Mouse (Mus musculus) MEL (cell line): ENCODE results near the gene Cdip1. TPM values are rescaled to one million over a fixed set of nuclear protein-coding genes. Genes with fewer than 3 reads are reported as not detected.

Experiments
- DNase-seq: peaks from one replicate; pipeline ENCODE4 v3.0.0; 2011; ENCODE audit warnings: low read depth, low spot score
- H3K27ac ChIP-seq: 2 replicates; pipeline ENCODE4 v1.5.1; 2012; ENCODE audit warnings: low read depth, mild to moderate bottlenecking, control low read depth, low read length, moderate library complexity; ENCODE audit not compliant: control insufficient read depth
- H3K27me3 ChIP-seq, 2 experiments: fragments of 150-350 bp in 1 of 2; sonication (generic) in 1 of 2; 2 replicates each; pipeline ENCODE4 v1.6.1; 2012; ENCODE audit warnings: low read length in 2 of 2, mild to moderate bottlenecking in 2 of 2, improper control_type of control experiment in 1 of 2, moderate library complexity in 1 of 2; ENCODE audit not compliant: insufficient read depth in 2 of 2, control insufficient read depth in 1 of 2
- H3K36me3 ChIP-seq, 2 experiments: 2 replicates each; pipeline ENCODE4 v1.6.1; 2012 to 2014; ENCODE audit warnings: low read length in 2 of 2, improper control_type of control experiment in 1 of 2, inconsistent platforms in 1 of 2, mild to moderate bottlenecking in 1 of 2; ENCODE audit not compliant: insufficient read depth in 2 of 2, control insufficient read depth in 1 of 2
- H3K4me1 ChIP-seq, 2 experiments: fragments of 150-350 bp in 1 of 2; sonication (generic) in 1 of 2; 2 replicates each; pipeline ENCODE4 v1.6.1; 2012; ENCODE audit warnings: low read length in 2 of 2, improper control_type of control experiment in 1 of 2, mild to moderate bottlenecking in 1 of 2; ENCODE audit not compliant: insufficient read depth in 2 of 2, control insufficient read depth in 1 of 2
- H3K4me3 ChIP-seq, 2 experiments: fragments of 150-350 bp in 1 of 2; sonication (generic) in 1 of 2; 2 replicates each; pipeline ENCODE4 v1.5.1; 2012; ENCODE audit warnings: low read depth in 2 of 2, low read length in 2 of 2, mild to moderate bottlenecking in 2 of 2, moderate library complexity in 2 of 2, control low read depth in 1 of 2, improper control_type of control experiment in 1 of 2; ENCODE audit not compliant: control insufficient read depth in 1 of 2, insufficient read depth in 1 of 2
- H3K79me2 ChIP-seq: 2 replicates; pipeline ENCODE4 v1.6.1; 2012; ENCODE audit warnings: mild to moderate bottlenecking, low read length, moderate library complexity; ENCODE audit not compliant: control insufficient read depth, poor library complexity, insufficient read depth
- H3K9ac ChIP-seq: 2 replicates; pipeline ENCODE4 v1.6.1; 2012; ENCODE audit warnings: low read depth, mild to moderate bottlenecking, control low read depth, low read length, moderate library complexity; ENCODE audit not compliant: control insufficient read depth, poor library complexity, severe bottlenecking
- H3K9me3 ChIP-seq: fragments of 150-350 bp; sonication (generic); replicated peaks from 2 replicates; pipeline ENCODE4 v1.6.1; 2012; ENCODE audit warnings: mild to moderate bottlenecking, low read length, improper control_type of control experiment, moderate library complexity; ENCODE audit not compliant: insufficient read depth
- CHD1 ChIP-seq: IDR thresholded peaks from 2 replicates; pipeline ENCODE4 v1.6.1; 2012; ENCODE audit warnings: low read depth, mild to moderate bottlenecking, inconsistent platforms, low read length, improper control_type of control experiment
- CTCF ChIP-seq, 3 experiments: IDR thresholded peaks in 2 of 3; conservative IDR thresholded peaks in 1 of 3; 2 replicates each; pipeline ENCODE4 v1.5.1; 2011 to 2012; ENCODE audit warnings: low read length in 3 of 3, low read depth in 2 of 3, mild to moderate bottlenecking in 2 of 3, improper control_type of control experiment in 1 of 3, inconsistent platforms in 1 of 3, mixed read lengths in 1 of 3, moderate library complexity in 1 of 3; ENCODE audit not compliant: control insufficient read depth in 1 of 3, insufficient read depth in 1 of 3, poor library complexity in 1 of 3, severe bottlenecking in 1 of 3
- E2F4 ChIP-seq: IDR thresholded peaks from 2 replicates; pipeline ENCODE4 v1.6.1; 2011; ENCODE audit warnings: low read depth, low read length, improper control_type of control experiment, borderline replicate concordance
- GATA1 ChIP-seq: IDR thresholded peaks from 2 replicates; pipeline ENCODE4 v1.6.1; 2011; ENCODE audit warnings: low read depth, low read length, improper control_type of control experiment
- HCFC1 ChIP-seq: IDR thresholded peaks from 2 replicates; pipeline ENCODE4 v1.6.1; 2012; ENCODE audit warnings: low read depth, mild to moderate bottlenecking, inconsistent platforms, low read length, improper control_type of control experiment, moderate library complexity
- MEF2A ChIP-seq: IDR thresholded peaks from 2 replicates; pipeline ENCODE4 v1.6.1; 2014; ENCODE audit warnings: low read depth, mild to moderate bottlenecking, inconsistent platforms, low read length, improper control_type of control experiment; ENCODE audit not compliant: poor library complexity, insufficient replicate concordance, severe bottlenecking; ENCODE audit errors: extremely low read depth
- MYC ChIP-seq: IDR thresholded peaks from 2 replicates; pipeline ENCODE4 v1.6.1; 2011; ENCODE audit warnings: low read depth, mild to moderate bottlenecking, low read length, improper control_type of control experiment, moderate library complexity
- NELFE ChIP-seq: IDR thresholded peaks from 2 replicates; pipeline ENCODE4 v1.6.1; 2011; ENCODE audit warnings: low read depth, low read length, improper control_type of control experiment
- POLR2AphosphoS5 ChIP-seq: IDR thresholded peaks from 2 replicates; pipeline ENCODE4 v1.6.1; 2012; ENCODE audit warnings: low read depth, borderline replicate concordance, mild to moderate bottlenecking, inconsistent platforms, low read length, moderate library complexity, mixed read lengths
- SMC3 ChIP-seq: IDR thresholded peaks from 2 replicates; pipeline ENCODE4 v1.6.1; 2011; ENCODE audit warnings: low read depth, low read length, improper control_type of control experiment
- UBTF ChIP-seq: IDR thresholded peaks from 2 replicates; pipeline ENCODE4 v1.6.1; 2012; ENCODE audit warnings: low read depth, mild to moderate bottlenecking, inconsistent platforms, low read length, improper control_type of control experiment, moderate library complexity, borderline replicate concordance; ENCODE audit not compliant: insufficient read depth
- USF2 ChIP-seq, 2 experiments: IDR thresholded peaks; 2 replicates each; pipeline ENCODE4 v1.6.1; 2011 to 2012; ENCODE audit warnings: improper control_type of control experiment in 2 of 2, low read length in 2 of 2, borderline replicate concordance in 1 of 2, inconsistent platforms in 1 of 2, low read depth in 1 of 2, mild to moderate bottlenecking in 1 of 2; ENCODE audit not compliant: insufficient read depth in 1 of 2
- polyA plus RNA-seq, 2 experiments: library from polyadenylated mRNA; stranded (reverse) in 1 of 2; unstranded in 1 of 2; fragments of >175 nt in 1 of 2; fragments of >200 nt in 1 of 2; gene quantifications; 2 replicates each; pipeline versions ENCODE4 v1.2.1 to v1.2.4; 2012; ENCODE audit warnings: low replicate concordance in 2 of 2, low read depth in 1 of 2; ENCODE audit not compliant: insufficient read length in 2 of 2, insufficient read depth in 1 of 2, missing spikeins in 1 of 2
- total RNA-seq: library from RNA; depleted of rRNA; stranded (reverse); fragments of 300-350 nt; gene quantifications from 2 replicates; pipeline ENCODE4 v1.2.3, GENCODE M21; 2012

Cdip1 gene
- total and polyA plus RNA-seq, 3 experiments = 24.8 to 97.8 (median 32.8) TPM

DNA sequence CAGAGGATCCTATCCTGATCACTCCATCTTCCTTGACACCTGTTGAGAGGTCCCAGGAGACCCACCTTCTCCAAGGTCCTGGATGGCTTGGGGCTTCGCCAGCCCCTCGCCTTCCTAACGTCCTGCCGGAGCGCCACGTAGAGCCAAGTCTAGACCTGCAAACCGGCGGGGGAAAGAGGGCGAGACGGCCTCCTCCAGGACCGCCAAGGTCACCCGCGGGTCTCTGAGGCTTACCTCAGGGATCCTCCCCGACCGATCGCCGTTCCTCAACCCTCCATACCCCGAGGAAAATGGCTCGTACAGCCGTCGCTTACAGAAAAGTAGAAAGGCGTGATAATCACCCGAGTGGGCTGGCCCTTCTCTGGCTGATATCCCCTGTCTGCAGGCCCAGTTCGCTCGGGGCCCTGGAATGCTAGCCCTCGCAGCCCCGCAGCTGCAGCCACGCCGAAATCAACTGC, 752 bp downstream of the Cdip1 start:
- peaks cover 0 to 13% of the 10 kb centered on the region in 2 experiments; a peak in 2 of 4 replicates for H3K36me3 ChIP-seq
- DNase-seq = no peak

DNA sequence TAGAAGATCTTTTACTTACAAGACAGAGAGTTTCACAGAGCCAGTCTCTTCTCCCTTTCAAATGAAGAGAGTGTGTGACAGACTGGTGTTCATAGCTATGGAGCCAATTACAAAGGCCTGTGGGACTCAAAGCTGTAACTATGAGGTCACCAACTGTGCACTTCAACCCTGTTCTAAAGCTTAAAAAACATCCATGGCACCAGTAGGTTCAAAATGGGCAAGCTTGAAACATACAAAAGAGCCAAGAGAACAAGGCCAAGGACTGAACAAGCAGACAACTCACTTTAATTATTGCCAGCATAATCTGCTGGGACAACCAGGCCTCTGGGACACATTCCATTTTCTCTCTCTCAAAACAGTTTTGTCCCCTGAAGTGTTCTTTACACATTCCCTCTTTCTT, 1.9 kb downstream of the Cdip1 start:
- TF ChIP-seq POLR2AphosphoS5 = no peak
- no peak for TF ChIP-seq MYC
- TF ChIP-seq HCFC1 = no peak
- TF ChIP-seq SMC3 = no peak
- no peak for TF ChIP-seq NELFE
- no peak for TF ChIP-seq USF2 (IDR thresholded peaks at IDR 0.05; ENCODE audit: borderline replicate concordance in 1 of 2, insufficient read depth in 1 of 2, low read depth in 1 of 2, low read length in 2 of 2)
- TF ChIP-seq GATA1 = no peak
- TF ChIP-seq E2F4 = no peak
- TF ChIP-seq MEF2A = no peak
- TF ChIP-seq, all 39 proteins: peak for 0
- Histone ChIP-seq H3K9me3 (no peaks in the 10 kb centered on the region), H3K79me2 (peaks cover 11% of the 10 kb centered on the region), H3K9ac (no peak overlapping the region), H3K36me3 (peaks cover 0 to 13% of the 10 kb centered on the region in 2 experiments; a peak in 2 of 4 replicates), H3K27me3 (no peaks in the 10 kb centered on the region), H3K4me1 (peaks cover 2 to 8% of the 10 kb centered on the region in 2 experiments; a peak in 2 of 4 replicates), H3K27ac (no peak overlapping the region), H3K4me3 (no peak overlapping the region)
- no peak for DNase-seq

More for the DNA sequence above, 752 bp downstream of the Cdip1 start:
- Histone ChIP-seq H3K4me3 (peak overlapping the region; percentile 83 to 86), H3K79me2 (peaks cover 11% of the 10 kb centered on the region), H3K9ac (peak overlapping the region; percentile 84)
- TF ChIP-seq NELFE = no peak
- no peak for TF ChIP-seq GATA1
- TF ChIP-seq UBTF = 0 out of 2 replicates have a peak, but pooled peaks have one; percentile 24
- TF ChIP-seq HCFC1 = no peak
- TF ChIP-seq, all 39 proteins: peak for 1
- no peaks in the 10 kb centered on the region; a peak in 1 of 4 replicates for H3K27me3 ChIP-seq
- H3K4me1 ChIP-seq = peaks cover 2 to 8% of the 10 kb centered on the region in 2 experiments; a peak in 2 of 4 replicates
- H3K9me3 ChIP-seq = no peaks in the 10 kb centered on the region
- peak overlapping the region; percentile 10; the same call in 1 of the 2 replicates for H3K27ac ChIP-seq

DNA sequence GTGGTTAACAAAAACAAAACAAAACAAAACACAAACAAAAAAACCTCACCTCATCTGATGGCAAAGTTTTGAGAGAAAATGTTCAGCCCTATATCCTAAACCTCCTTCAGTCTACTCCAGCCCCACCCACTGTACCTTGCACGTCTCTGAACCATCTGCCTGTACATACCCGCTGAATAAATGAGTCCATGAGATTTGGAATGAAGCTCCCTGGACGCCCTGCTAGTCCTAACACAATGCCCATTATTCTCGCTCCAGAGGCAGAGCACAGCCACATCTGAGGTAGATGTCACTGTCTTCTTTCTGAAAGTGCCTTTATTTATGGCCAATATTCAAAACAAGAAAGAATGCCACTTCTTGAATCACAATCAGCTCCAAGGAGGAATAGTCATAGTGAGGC, 4.4 kb downstream of the Cdip1 start:
- Histone ChIP-seq H3K4me1 (peaks cover 2 to 8% of the 10 kb centered on the region in 2 experiments; a peak in 2 of 4 replicates), H3K27me3 (no peaks in the 10 kb centered on the region), H3K4me3 (no peak overlapping the region)

More for the DNA sequence above, 4.4 kb downstream of the Cdip1 start:
- Histone ChIP-seq H3K79me2 (peaks cover 15% of the 10 kb centered on the region), H3K27ac (no peak overlapping the region), H3K36me3 (peaks cover 0 to 16% of the 10 kb centered on the region in 2 experiments; a peak in 2 of 4 replicates), H3K9me3 (no peaks in the 10 kb centered on the region), H3K9ac (no peak overlapping the region)
- DNase-seq = no peak
- TF ChIP-seq HCFC1 (no peak), CTCF (IDR thresholded peaks at IDR 0.05 in 2 of 3, conservative IDR thresholded peaks at IDR 0.05 in 1 of 3; ENCODE audit: control insufficient read depth in 1 of 3, insufficient read depth in 1 of 3, low read depth in 2 of 3, low read length in 3 of 3, poor library complexity in 1 of 3, severe bottlenecking in 1 of 3) (no peak), CHD1 (no peak)
